Mouse (Mus musculus): ENCODE results near the gene Stk38.

Stk38 gene

GRCm38 (mm10) chr17:28928004-28928403, 79.8 kb downstream of the Stk38 start:
- no peak for DNase-seq (ENCODE audit: extremely low spot score, low spot score)

GRCm38 (mm10) chr17:28926866-28927635, 80.7 kb downstream of the Stk38 start:
- DNase-seq (ENCODE audit: extremely low spot score, low spot score), result peak; percentile 47

- peak; percentile 84 for DNase-seq (ENCODE audit: extremely low spot score, low spot score)
Observed at GRCm38 (mm10) chr17:28926380-28926779, 81.4 kb downstream of the Stk38 start.

- DNase-seq (ENCODE audit: extremely low spot score, low spot score), result no peak
Observed at GRCm38 (mm10) chr17:28924957-28925595, 82.7 kb downstream of the Stk38 start.

- no peak for DNase-seq (ENCODE audit: extremely low spot score, low spot score)
Observed at GRCm38 (mm10) chr17:28922096-28922495, 85.7 kb downstream of the Stk38 start.

- no peak for DNase-seq (ENCODE audit: extremely low spot score, low spot score)
Observed at GRCm38 (mm10) chr17:28921086-28921485, 86.7 kb downstream of the Stk38 start.
